Mouse (Mus musculus) mouse trophoblast stem cell (cell line): ENCODE data around the gene Ccdc191.

Experiments used
- in situ Hi-C, 2 experiments: fragments of 300-500 bp; cut with MseI, MboI; formaldehyde crosslinking; loops; 2 replicates in 1 of 2; 3 replicates in 1 of 2; pipeline ENCODE4 v1.15.1; 2025

Ccdc191 gene

GRCm38 (mm10) chr16:43930577-43930976 is 41.0 kb downstream of the Ccdc191 start:
- in situ Hi-C loops: no loop called here

GRCm38 (mm10) chr16:43931502-43931901 is 41.9 kb downstream of the Ccdc191 start:
- in situ Hi-C loops: no loop called here

- in situ Hi-C loops: no loop called here
These were observed 42.7 kb downstream of the Ccdc191 start for GRCm38 (mm10) chr16:43932319-43932718.

- in situ Hi-C loops: no loop called here
These were observed 43.4 kb downstream of the Ccdc191 start for GRCm38 (mm10) chr16:43933041-43933440.

GRCm38 (mm10) chr16:43934856-43935255 is 45.3 kb downstream of the Ccdc191 start:
- in situ Hi-C loops: no loop called here

- in situ Hi-C loops: no loop called here
These were observed 45.8 kb downstream of the Ccdc191 start for GRCm38 (mm10) chr16:43935367-43935766.

GRCm38 (mm10) chr16:43935892-43936291 is 46.3 kb downstream of the Ccdc191 start:
- in situ Hi-C loops: no loop called here

- in situ Hi-C loops: no loop called here
These were observed 51.2 kb downstream of the Ccdc191 start for GRCm38 (mm10) chr16:43940846-43941245.

GRCm38 (mm10) chr16:43945351-43945750 is 55.8 kb downstream of the Ccdc191 start:
- in situ Hi-C loops: no loop called here

- in situ Hi-C loops: no loop called here
These were observed 56.3 kb downstream of the Ccdc191 start for GRCm38 (mm10) chr16:43945869-43946268.

- in situ Hi-C loops: no loop called here
These were observed 62.0 kb downstream of the Ccdc191 start for GRCm38 (mm10) chr16:43951591-43951990.

- in situ Hi-C loops: no loop called here
These were observed 65.3 kb downstream of the Ccdc191 start for GRCm38 (mm10) chr16:43954913-43955312.

- in situ Hi-C loops: no loop called here
These were observed 68.4 kb downstream of the Ccdc191 start for GRCm38 (mm10) chr16:43958038-43958437.

- in situ Hi-C loops: no loop called here
These were observed 73.7 kb downstream of the Ccdc191 start for GRCm38 (mm10) chr16:43963291-43963690.

GRCm38 (mm10) chr16:43963780-43964179 is 74.2 kb downstream of the Ccdc191 start:
- in situ Hi-C loops: no loop called here

GRCm38 (mm10) chr16:43965781-43966389 is 76.3 kb downstream of the Ccdc191 start:
- in situ Hi-C loops: no loop called here

- in situ Hi-C loops: no loop called here
These were observed 80.8 kb downstream of the Ccdc191 start for GRCm38 (mm10) chr16:43970426-43970825.

- in situ Hi-C loops: no loop called here
These were observed 81.6 kb downstream of the Ccdc191 start for GRCm38 (mm10) chr16:43971189-43971588.

GRCm38 (mm10) chr16:43971741-43972140 is 82.1 kb downstream of the Ccdc191 start:
- in situ Hi-C loops: no loop called here

GRCm38 (mm10) chr16:43972391-43972790 is 82.8 kb downstream of the Ccdc191 start:
- in situ Hi-C loops: no loop called here

GRCm38 (mm10) chr16:43973147-43973546 is 83.5 kb downstream of the Ccdc191 start:
- in situ Hi-C loops: no loop called here

- in situ Hi-C loops: no loop called here
These were observed 84.1 kb downstream of the Ccdc191 start for GRCm38 (mm10) chr16:43973606-43974220.

- in situ Hi-C loops: no loop called here
These were observed 89.4 kb downstream of the Ccdc191 start for GRCm38 (mm10) chr16:43979010-43979327.
